Mouse (Mus musculus): Measurements from ENCODE around the gene Rbms3.

DNA sequence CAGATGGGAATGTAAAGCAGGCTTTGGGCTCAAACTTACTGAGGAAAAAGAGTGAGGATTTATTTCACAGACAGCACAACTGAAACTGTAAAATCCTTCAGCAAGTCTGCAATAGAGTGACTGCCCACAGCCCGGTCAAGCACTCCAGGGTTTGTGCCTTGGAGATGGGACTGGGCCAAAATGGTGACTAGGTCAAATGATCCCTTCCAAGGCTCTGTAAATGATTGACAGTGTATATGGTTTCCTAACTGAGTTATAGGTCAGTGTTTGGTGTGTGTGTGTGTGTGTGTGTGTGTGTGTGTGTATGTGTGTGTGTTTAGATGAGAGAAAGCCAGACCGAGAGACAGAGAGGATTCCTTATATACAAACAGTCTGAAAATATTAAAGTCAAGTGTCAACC, 673.6 kb downstream of the Rbms3 start:
- TF ChIP-seq CTCF (IDR thresholded peaks at IDR 0.05): no peak
- no peak for TF ChIP-seq EP300 (IDR thresholded peaks at IDR 0.05)
